Mouse (Mus musculus) ES-E14 (cell line): ENCODE measurements around the gene Plxna1. TPM values are rescaled to one million over a fixed set of nuclear protein-coding genes. Genes with fewer than 3 reads are reported as not detected.

Experiments used
- DNase-seq: peaks from one replicate; pipeline ENCODE4 v3.0.0-alpha.2; 2013; ENCODE audit warnings: low read depth, low spot score
- H3K27ac ChIP-seq: 2 replicates; pipeline ENCODE4 v1.5.1; 2012; ENCODE audit warnings: low read depth, mild to moderate bottlenecking, low read length, moderate library complexity, mixed read lengths; ENCODE audit not compliant: poor library complexity, insufficient read depth, severe bottlenecking
- H3K36me3 ChIP-seq: 2 replicates; pipeline ENCODE4 v1.6.1; 2012; ENCODE audit warnings: mild to moderate bottlenecking, low read length, moderate library complexity, mixed read lengths; ENCODE audit not compliant: control insufficient read depth, poor library complexity, insufficient read depth, severe bottlenecking
- H3K4me1 ChIP-seq, 2 experiments: fragments of 150-350 bp in 1 of 2; sonication (generic) in 1 of 2; 2 replicates each; pipeline ENCODE4 v1.6.1; 2012; ENCODE audit warnings: low read length in 2 of 2, mild to moderate bottlenecking in 1 of 2, mixed read lengths in 1 of 2; ENCODE audit not compliant: control insufficient read depth in 2 of 2, insufficient read depth in 2 of 2, poor library complexity in 1 of 2
- H3K4me3 ChIP-seq, 2 experiments: fragments of 150-350 bp in 1 of 2; sonication (generic) in 1 of 2; 2 replicates each; pipeline ENCODE4 v1.5.1; 2012; ENCODE audit warnings: low read length in 2 of 2, low read depth in 1 of 2, mild to moderate bottlenecking in 1 of 2, mixed read lengths in 1 of 2; ENCODE audit not compliant: insufficient read depth in 1 of 2, poor library complexity in 1 of 2, severe bottlenecking in 1 of 2
- H3K9ac ChIP-seq: 2 replicates; pipeline ENCODE4 v1.6.1; 2012; ENCODE audit warnings: low read depth, mild to moderate bottlenecking, low read length, mixed read lengths; ENCODE audit not compliant: poor library complexity, insufficient read depth, severe bottlenecking
- H3K9me3 ChIP-seq: fragments of 150-350 bp; sonication (generic); 2 replicates; pipeline ENCODE4 v1.6.1; 2012; ENCODE audit warnings: low read depth, mild to moderate bottlenecking, low read length; ENCODE audit not compliant: control insufficient read depth, insufficient read depth
- CHD2 ChIP-seq: IDR thresholded peaks from 2 replicates; pipeline ENCODE4 v1.6.1; 2014; ENCODE audit warnings: mild to moderate bottlenecking, low read depth, low read length, inconsistent platforms
- HCFC1 ChIP-seq: IDR thresholded peaks from 2 replicates; pipeline ENCODE4 v1.6.1; 2012; ENCODE audit warnings: low read length, inconsistent platforms, borderline replicate concordance; ENCODE audit not compliant: insufficient read depth
- MAFK ChIP-seq: IDR thresholded peaks from 2 replicates; pipeline ENCODE4 v1.6.1; 2014; ENCODE audit warnings: mild to moderate bottlenecking, low read depth, low read length, inconsistent platforms; ENCODE audit not compliant: insufficient read depth
- ZC3H11A ChIP-seq: IDR thresholded peaks from 2 replicates; pipeline ENCODE4 v1.6.1; 2012; ENCODE audit warnings: low read depth, mild to moderate bottlenecking, inconsistent platforms, low read length, borderline replicate concordance
- ZNF384 ChIP-seq: IDR thresholded peaks from 2 replicates; pipeline ENCODE4 v1.6.1; 2012; ENCODE audit warnings: low read depth, low read length, inconsistent platforms
- in situ Hi-C, 2 experiments: fragments of 600-800 bp; cut with MboI; formaldehyde crosslinking; loops; one replicate each; pipeline ENCODE4 v1.15.1; 2025; ENCODE audit warnings: low sequenced_read_pairs in 2 of 2, inconsistent platforms in 1 of 2; ENCODE audit not compliant: unreplicated experiment in 2 of 2
- total RNA-seq: library from RNA; depleted of rRNA; stranded (reverse); fragments of 300-350 nt; gene quantifications from 2 replicates; pipeline ENCODE4 v1.2.3, GENCODE M21; 2012

Plxna1 gene
- total RNA-seq, 1 experiment: 94.0 TPM

- H3K4me3 ChIP-seq: no peak overlapping the region
- no peaks in the 10 kb centered on the region for H3K9me3 ChIP-seq
- H3K9ac ChIP-seq: no peak overlapping the region
- TF ChIP-seq ZC3H11A: no peak
- TF ChIP-seq HCFC1: no peak
- no peak for TF ChIP-seq MAFK
- TF ChIP-seq CHD2: no peak
- no peak for DNase-seq
- H3K4me1 ChIP-seq: peaks cover 0 to 24% of the 10 kb centered on the region in 2 experiments; a peak in 2 of 4 replicates
- in situ Hi-C loops: no loop called here
- peaks cover 32% of the 10 kb centered on the region; the same call in 1 of the 2 replicates for H3K36me3 ChIP-seq
- no peak overlapping the region for H3K27ac ChIP-seq
Measured at GRCm38 (mm10) chr6:89350037-89350515, 12.3 kb downstream of the Plxna1 start.

GRCm38 (mm10) chr6:89348363-89348762 is 14.1 kb downstream of the Plxna1 start:
- H3K4me3 ChIP-seq: no peak overlapping the region
- TF ChIP-seq ZNF384 (no peak), ZC3H11A (no peak), MAFK (no peak), HCFC1 (no peak), CHD2 (no peak)
- no peak overlapping the region for H3K27ac ChIP-seq
- H3K36me3 ChIP-seq: peaks cover 27% of the 10 kb centered on the region; the same call in 1 of the 2 replicates
- DNase-seq: no peak
- in situ Hi-C loops: no loop called here
- no peaks in the 10 kb centered on the region for H3K9me3 ChIP-seq
- peaks cover 0 to 24% of the 10 kb centered on the region in 2 experiments; a peak in 2 of 4 replicates for H3K4me1 ChIP-seq
- H3K9ac ChIP-seq: no peak overlapping the region

GRCm38 (mm10) chr6:89347792-89348191 is 14.6 kb downstream of the Plxna1 start:
- no peak for DNase-seq
- in situ Hi-C loops: no loop called here
- Histone ChIP-seq H3K9ac (no peak overlapping the region), H3K4me1 (peaks cover 0 to 24% of the 10 kb centered on the region in 2 experiments; a peak in 2 of 4 replicates), H3K9me3 (no peaks in the 10 kb centered on the region), H3K27ac (no peak overlapping the region), H3K4me3 (no peak overlapping the region), H3K36me3 (peaks cover 28% of the 10 kb centered on the region; the same call in 1 of the 2 replicates)
- TF ChIP-seq ZC3H11A (no peak), ZNF384 (no peak), MAFK (no peak), CHD2 (no peak), HCFC1 (no peak)

GRCm38 (mm10) chr6:89345855-89346254 is 16.6 kb downstream of the Plxna1 start:
- Histone ChIP-seq H3K4me1 (peaks cover 0 to 18% of the 10 kb centered on the region in 2 experiments; a peak in 2 of 4 replicates), H3K36me3 (peaks cover 41% of the 10 kb centered on the region), H3K9me3 (no peaks in the 10 kb centered on the region), H3K27ac (0 out of 2 replicates have a peak overlapping the region, but pooled peaks have one; percentile 24), H3K9ac (peak overlapping the region; percentile 28), H3K4me3 (no peak overlapping the region)
- in situ Hi-C loops: no loop called here
- TF ChIP-seq HCFC1 (no peak), ZC3H11A (no peak), MAFK (no peak), ZNF384 (no peak), CHD2 (no peak)
- no peak for DNase-seq
